17 mouse cellular contexts compared by ENCODE assay signal in the genomic region with DNA sequence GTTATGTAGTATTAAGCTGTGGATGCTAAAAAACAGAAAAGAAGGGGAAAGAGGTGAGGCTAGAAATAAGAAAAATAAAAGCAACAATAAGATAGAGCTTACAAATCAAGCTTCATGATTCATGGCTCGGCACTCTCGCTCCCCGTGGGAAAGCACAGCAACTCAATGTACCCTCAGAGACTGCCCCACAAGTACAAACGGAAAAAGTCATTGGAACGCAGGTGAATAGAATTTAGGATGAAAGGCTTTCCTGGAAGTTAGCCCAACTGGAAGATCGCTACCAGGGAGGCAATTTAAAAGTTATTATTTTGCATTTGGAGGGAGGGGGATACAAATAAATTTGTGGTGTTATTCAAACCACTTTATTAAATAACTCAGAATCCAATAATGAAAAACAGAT.
"Had no signal": no experiment of that assay in that cellular context is flagged by ENCODE, and none has a peak within 500 bp of the region (broad histone marks: within the 10 kb centered on the region; RNA-seq: fewer than 3 reads in every experiment).

No protein-coding gene starts in this region.

- H3K9ac ChIP-seq: liver, postnatal 0 days; lung, embryonic 15.5 days; midbrain, embryonic 13.5 days; midbrain, embryonic 15.5 days; neural tube, embryonic 12.5 days; stomach, embryonic 15.5 days had no signal

- H3K4me3 ChIP-seq: lung, embryonic 15.5 days; megakaryocyte, embryonic 14.5 days; midbrain, embryonic 13.5 days; midbrain, embryonic 15.5 days; neural tube, embryonic 12.5 days; stomach, embryonic 15.5 days had no signal

- H3K4me1 ChIP-seq: megakaryocyte, embryonic 14.5 days had no signal

- ATAC-seq: liver, postnatal 0 days; lung, postnatal 0 days; midbrain, embryonic 13.5 days; midbrain, embryonic 15.5 days had no signal

- H3K27ac ChIP-seq: lung, embryonic 15.5 days; macrophage; midbrain, embryonic 13.5 days; midbrain, embryonic 15.5 days; neural tube, embryonic 12.5 days; stomach, embryonic 15.5 days; stomach, postnatal 0 days had no signal

- H3K36me3 ChIP-seq: lung, embryonic 15.5 days; midbrain, embryonic 13.5 days; midbrain, embryonic 15.5 days; neural tube, embryonic 12.5 days; stomach, embryonic 15.5 days had no signal

- H3K27me3 ChIP-seq: lung, embryonic 15.5 days; midbrain, embryonic 13.5 days; midbrain, embryonic 15.5 days; neural tube, embryonic 12.5 days; stomach, embryonic 15.5 days had no signal

- H3K9me3 ChIP-seq: lung, embryonic 15.5 days; megakaryocyte, embryonic 14.5 days; midbrain, embryonic 13.5 days; midbrain, embryonic 15.5 days; neural tube, embryonic 12.5 days; stomach, embryonic 15.5 days had no signal

- DNase-seq: liver, postnatal 0 days; lung, adult 2 months; lung, postnatal 14 days; lung, postnatal 36 days; right cerebral cortex, postnatal 14 days; thymus, postnatal 14 days; thymus, postnatal 36 days had no signal

- H3K4me2 ChIP-seq: lung, embryonic 15.5 days; midbrain, embryonic 11.5 days; midbrain, embryonic 13.5 days; midbrain, embryonic 15.5 days; neural tube, embryonic 12.5 days; stomach, embryonic 15.5 days had no signal
